25 mouse cellular contexts compared by ENCODE assay signal in the genomic region with DNA sequence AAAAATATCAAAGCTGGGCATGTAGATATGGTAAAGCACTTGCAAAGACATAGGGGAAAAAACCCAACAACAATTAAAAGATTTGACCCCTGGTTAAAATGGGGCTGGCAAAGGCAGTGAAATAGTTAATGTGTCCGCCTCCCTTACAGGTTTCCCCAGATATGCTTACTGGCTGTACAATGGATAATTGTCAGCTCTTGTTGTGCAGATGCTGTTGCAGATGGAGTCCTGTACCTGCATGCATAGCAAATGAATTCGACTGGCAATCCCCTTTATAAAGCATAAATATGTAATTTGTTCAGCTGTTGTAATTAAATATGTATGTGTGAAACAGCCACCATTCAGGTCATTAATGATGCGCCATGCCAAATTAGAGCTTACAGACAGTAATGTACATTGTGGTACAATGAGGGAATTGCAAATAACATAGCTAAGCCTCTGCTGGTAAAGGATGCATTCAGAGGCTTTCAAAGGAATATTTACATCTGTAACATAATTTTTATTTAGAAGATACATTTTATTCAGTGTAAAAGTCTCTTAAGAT.
A peak's percentile ranks its signal among the peaks of the same experiment; 100 is the strongest.
DNase-seq lines count a peak whose midpoint lies in the region; ATAC-seq lines count a peak whose summit lies in the region.
"Had no signal": no experiment of that assay in that cellular context is flagged by ENCODE, and none has a peak within 500 bp of the region (broad histone marks: within the 10 kb centered on the region; RNA-seq: fewer than 3 reads in every experiment).

No protein-coding gene starts in this region.

- intact Hi-C loops in left cerebral cortex, postnatal 14 days (cut with DNase I): no loop called here

- DNase-seq in forebrain, embryonic 14.5 days (ENCODE audit: low spot score): peak; percentile 73
- no peak for DNase-seq in forebrain, embryonic 10.5 days (ENCODE audit: extremely low spot score, low spot score)
- DNase-seq in hindbrain, embryonic 10.5 days (ENCODE audit: low spot score): no peak
- DNase-seq in neural tube, embryonic 10.5 days (ENCODE audit: extremely low spot score, low spot score): no peak
- DNase-seq in left cerebral cortex, postnatal 14 days (ENCODE audit: low spot score in 2 of 2): no peak
- DNase-seq: adrenal gland, postnatal 25 days; cerebellum, adult 11 months; cerebellum, postnatal 10 days; gastrocnemius, postnatal 25 days; kidney, adult 8-10 months; kidney, postnatal 10 days; liver; lung, postnatal 4 days; thymus, postnatal 14 days had no signal

- peak; percentile 49 for ATAC-seq in forebrain, embryonic 14.5 days
- peak; percentile 60; the same call in 1 of the 2 replicates for ATAC-seq in hindbrain, embryonic 13.5 days (ENCODE audit: low FRiP score)
- 0 out of 2 replicates have a peak, but pooled peaks have one; percentile 32 for ATAC-seq in neural tube, embryonic 13.5 days (ENCODE audit: low read depth)
- ATAC-seq: CD4-positive, CD25-positive, alpha-beta regulatory T cell, adult 4 months; intestine, embryonic 15.5 days had no signal

- H3K27me3 ChIP-seq in forebrain, embryonic 14.5 days (replicated peaks; ENCODE audit: control insufficient read depth, insufficient read depth, low read length): no peaks in the 10 kb centered on the region
- H3K27me3 ChIP-seq in forebrain, embryonic 10.5 days (ENCODE audit: poor library complexity, severe bottlenecking): no peaks in the 10 kb centered on the region
- H3K27me3 ChIP-seq in hindbrain, embryonic 13.5 days: no peaks in the 10 kb centered on the region
- H3K27me3 ChIP-seq in hindbrain, embryonic 10.5 days (ENCODE audit: insufficient read depth, poor library complexity, severe bottlenecking): no peaks in the 10 kb centered on the region
- no peaks in the 10 kb centered on the region for H3K27me3 ChIP-seq in neural tube, embryonic 13.5 days
- H3K27me3 ChIP-seq: intestine, embryonic 15.5 days; liver, embryonic 15.5 days; lung, embryonic 15.5 days had no signal

- no peak overlapping the region for H3K4me2 ChIP-seq in forebrain, embryonic 14.5 days (ENCODE audit: low read length)
- H3K4me2 ChIP-seq in hindbrain, embryonic 13.5 days: no peak overlapping the region
- H3K4me2 ChIP-seq in neural tube, embryonic 13.5 days: peak overlapping the region; percentile 6; the same call in 1 of the 2 replicates
- H3K4me2 ChIP-seq: intestine, embryonic 15.5 days; liver, embryonic 15.5 days; lung, embryonic 15.5 days had no signal

- no peak overlapping the region for H3K4me3 ChIP-seq in forebrain, embryonic 14.5 days (ENCODE audit: low read depth, low read length)
- H3K4me3 ChIP-seq in forebrain, embryonic 10.5 days: no peak overlapping the region
- H3K4me3 ChIP-seq in hindbrain, embryonic 13.5 days: no peak overlapping the region
- H3K4me3 ChIP-seq in hindbrain, embryonic 10.5 days: no peak overlapping the region
- H3K4me3 ChIP-seq in neural tube, embryonic 13.5 days: no peak overlapping the region
- H3K4me3 ChIP-seq: embryonic facial prominence, embryonic 10.5 days; heart, embryonic 10.5 days; intestine, embryonic 15.5 days; left cerebral cortex, adult 2 months; limb, embryonic 10.5 days; liver, embryonic 15.5 days; lung, embryonic 15.5 days; myocyte had no signal

- H3K36me3 ChIP-seq in forebrain, embryonic 14.5 days (ENCODE audit: control insufficient read depth, insufficient read depth, low read length): no peaks in the 10 kb centered on the region
- H3K36me3 ChIP-seq in forebrain, embryonic 10.5 days (replicated peaks): 0 out of 2 replicates have a peak, but pooled peaks cover 3% of the 10 kb centered on the region
- H3K36me3 ChIP-seq in hindbrain, embryonic 13.5 days: no peaks in the 10 kb centered on the region
- no peaks in the 10 kb centered on the region for H3K36me3 ChIP-seq in hindbrain, embryonic 10.5 days
- H3K36me3 ChIP-seq in neural tube, embryonic 13.5 days: no peaks in the 10 kb centered on the region
- H3K36me3 ChIP-seq: embryonic facial prominence, embryonic 10.5 days; heart, embryonic 10.5 days; intestine, embryonic 15.5 days; limb, embryonic 10.5 days; liver, embryonic 15.5 days; lung, embryonic 15.5 days had no signal

- 37% methylated on average over 3 of the region's 3 CpGs for WGBS in forebrain, embryonic 14.5 days
- 89% methylated on average over 3 of the region's 3 CpGs for WGBS in forebrain, embryonic 10.5 days
- 31% methylated on average over 3 of the region's 3 CpGs for WGBS in hindbrain, embryonic 13.5 days
- 77% methylated on average over 3 of the region's 3 CpGs for WGBS in hindbrain, embryonic 10.5 days
- 38% methylated on average over 3 of the region's 3 CpGs for WGBS in neural tube, embryonic 13.5 days

- no peak overlapping the region for H3K9ac ChIP-seq in forebrain, embryonic 14.5 days (ENCODE audit: low read length)
- no peak overlapping the region for H3K9ac ChIP-seq in hindbrain, embryonic 13.5 days
- no peak overlapping the region for H3K9ac ChIP-seq in neural tube, embryonic 13.5 days
- H3K9ac ChIP-seq: intestine, embryonic 15.5 days; liver, embryonic 15.5 days; lung, embryonic 15.5 days had no signal

- no peaks in the 10 kb centered on the region for H3K9me3 ChIP-seq in forebrain, embryonic 14.5 days (replicated peaks; ENCODE audit: control insufficient read depth, low read length)
- no peaks in the 10 kb centered on the region for H3K9me3 ChIP-seq in forebrain, embryonic 10.5 days
- no peaks in the 10 kb centered on the region for H3K9me3 ChIP-seq in hindbrain, embryonic 13.5 days
- no peaks in the 10 kb centered on the region for H3K9me3 ChIP-seq in hindbrain, embryonic 10.5 days
- no peaks in the 10 kb centered on the region for H3K9me3 ChIP-seq in neural tube, embryonic 13.5 days
- H3K9me3 ChIP-seq: embryonic facial prominence, embryonic 10.5 days; heart, embryonic 10.5 days; intestine, embryonic 15.5 days; limb, embryonic 10.5 days; liver, embryonic 15.5 days; lung, embryonic 15.5 days had no signal

- peaks cover 20% of the 10 kb centered on the region for H3K4me1 ChIP-seq in forebrain, embryonic 14.5 days (ENCODE audit: control insufficient read depth, insufficient read depth, low read length)
- peaks cover 14% of the 10 kb centered on the region for H3K4me1 ChIP-seq in forebrain, embryonic 10.5 days
- peaks cover 33% of the 10 kb centered on the region for H3K4me1 ChIP-seq in hindbrain, embryonic 13.5 days (replicated peaks)
- H3K4me1 ChIP-seq in hindbrain, embryonic 10.5 days (replicated peaks): 0 out of 2 replicates have a peak, but pooled peaks cover 8% of the 10 kb centered on the region
- H3K4me1 ChIP-seq in neural tube, embryonic 13.5 days (replicated peaks): peaks cover 65% of the 10 kb centered on the region

- peak overlapping the region; percentile 22; the same call in 1 of the 2 replicates for H3K27ac ChIP-seq in forebrain, embryonic 14.5 days (ENCODE audit: low read depth, low read length)
- H3K27ac ChIP-seq in forebrain, embryonic 10.5 days: no peak overlapping the region
- no peak overlapping the region for H3K27ac ChIP-seq in hindbrain, embryonic 13.5 days
- H3K27ac ChIP-seq in hindbrain, embryonic 10.5 days: no peak overlapping the region
- peak overlapping the region; percentile 59 for H3K27ac ChIP-seq in neural tube, embryonic 13.5 days (replicated peaks)
- H3K27ac ChIP-seq: embryonic facial prominence, embryonic 10.5 days; heart, embryonic 10.5 days; intestine, embryonic 15.5 days; left cerebral cortex, adult 2 months; limb, embryonic 10.5 days; liver, embryonic 15.5 days; lung, embryonic 15.5 days had no signal

Comparison
In these comparisons a context has a peak if more than half of its experiments do, and no peak if none do; other contexts are left out.
1. H3K27ac ChIP-seq: peak in forebrain, embryonic 14.5 days (single experiment) and neural tube, embryonic 13.5 days (single experiment); none in forebrain, embryonic 10.5 days (single experiment), hindbrain, embryonic 13.5 days (single experiment) and hindbrain, embryonic 10.5 days (single experiment).
2. Peak in every context shown above with its lines, with median percentiles within 50 percentile points of each other: ATAC-seq.